Mouse (Mus musculus) mature B cell (primary cell): ENCODE measurements around the gene Slc7a15.

Source experiments
- in situ Hi-C: fragments of 300-500 bp; cut with MboI; formaldehyde crosslinking; loops from 2 replicates; pipeline ENCODE4 v1.14.3; 2019

The Slc7a15 gene

GRCm38 (mm10) chr12:8506954-8507707 lies 91.7 kb downstream of the Slc7a15 start:
- in situ Hi-C loops, result no loop called here

- in situ Hi-C loops, result no loop called here
Observed at GRCm38 (mm10) chr12:8504131-8504530, 94.7 kb downstream of the Slc7a15 start.

- in situ Hi-C loops, result no loop called here
Observed at GRCm38 (mm10) chr12:8502546-8502945, 96.3 kb downstream of the Slc7a15 start.

GRCm38 (mm10) chr12:8501571-8502305 lies 97.1 kb downstream of the Slc7a15 start:
- in situ Hi-C loops, result no loop called here

GRCm38 (mm10) chr12:8500597-8501570 lies 98.0 kb downstream of the Slc7a15 start:
- in situ Hi-C loops, result no loop called here

- in situ Hi-C loops, result no loop called here
Observed at GRCm38 (mm10) chr12:8499871-8500596, 98.8 kb downstream of the Slc7a15 start, which contains the start of gene Rhob. TSS of gene Rhob (minus strand) at chr12:8500009.

- in situ Hi-C loops, result no loop called here
Observed at GRCm38 (mm10) chr12:8499001-8499870, 99.6 kb downstream of the Slc7a15 start.

- in situ Hi-C loops, result no loop called here
Observed at GRCm38 (mm10) chr12:8498591-8499000, 100.3 kb downstream of the Slc7a15 start.

- in situ Hi-C loops, result no loop called here
Observed at GRCm38 (mm10) chr12:8498148-8498571, 100.7 kb downstream of the Slc7a15 start.

- in situ Hi-C loops, result no loop called here
Observed at GRCm38 (mm10) chr12:8497314-8497706, 101.6 kb downstream of the Slc7a15 start.

- in situ Hi-C loops, result no loop called here
Observed at GRCm38 (mm10) chr12:8496679-8497313, 102.1 kb downstream of the Slc7a15 start.

- in situ Hi-C loops, result no loop called here
Observed at GRCm38 (mm10) chr12:8495881-8496678, 102.8 kb downstream of the Slc7a15 start.

GRCm38 (mm10) chr12:8494675-8495074 lies 104.2 kb downstream of the Slc7a15 start:
- in situ Hi-C loops, result no loop called here

- in situ Hi-C loops, result no loop called here
Observed at GRCm38 (mm10) chr12:8493386-8493785, 105.5 kb downstream of the Slc7a15 start.

- in situ Hi-C loops, result no loop called here
Observed at GRCm38 (mm10) chr12:8489098-8489497, 109.8 kb downstream of the Slc7a15 start.

GRCm38 (mm10) chr12:8488652-8488980 lies 110.2 kb downstream of the Slc7a15 start:
- in situ Hi-C loops, result no loop called here

GRCm38 (mm10) chr12:8487959-8488651 lies 110.8 kb downstream of the Slc7a15 start:
- in situ Hi-C loops, result no loop called here

- in situ Hi-C loops, result no loop called here
Observed at GRCm38 (mm10) chr12:8487281-8487680, 111.6 kb downstream of the Slc7a15 start.
